Mouse (Mus musculus) bone marrow, adult 2 months (tissue): Measurements from ENCODE around the gene Igsf3.

Experiments
- CTCF ChIP-seq: fragments of 200-500 bp; IDR thresholded peaks from 2 replicates; pipeline ENCODE4 v1.5.1; 2011; ENCODE audit warnings: low read length, control low read depth; ENCODE audit not compliant: control insufficient read depth, insufficient read depth
- POLR2A ChIP-seq: fragments of 200-500 bp; IDR thresholded peaks from 2 replicates; pipeline ENCODE4 v1.6.1; 2011; ENCODE audit warnings: low read depth, mild to moderate bottlenecking, control low read depth, low read length, borderline replicate concordance; ENCODE audit not compliant: control insufficient read depth

DNA sequence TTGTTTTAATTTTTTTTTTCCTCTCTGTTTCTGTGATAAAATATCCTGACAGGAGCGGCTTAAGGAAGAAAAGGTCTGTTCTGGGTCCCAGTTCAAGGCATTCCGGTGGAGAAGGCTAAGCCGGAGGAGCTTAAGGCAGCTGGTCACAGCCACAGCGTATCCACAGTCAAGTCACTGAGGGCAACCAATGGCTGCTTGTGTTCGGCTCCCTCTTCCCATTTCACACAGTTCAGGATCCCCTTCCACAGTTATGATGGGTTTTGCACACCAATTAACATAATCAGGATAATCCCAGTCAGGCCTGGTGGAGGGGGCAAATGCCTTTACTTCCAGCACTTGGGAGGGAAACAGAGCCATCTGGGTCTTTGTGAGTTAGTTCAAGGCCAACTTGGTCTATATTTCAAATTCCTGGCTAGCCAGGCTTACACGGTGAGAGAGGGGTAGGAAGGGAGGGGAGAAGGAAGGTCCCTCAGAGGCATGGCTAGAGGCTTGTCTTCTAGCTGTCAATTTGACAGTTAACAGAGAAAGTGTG lies 11.7 kb upstream of the Igsf3 start:
- no peak for TF ChIP-seq POLR2A
- TF ChIP-seq CTCF = no peak
